ENCODE assay signal across 9 mouse cellular contexts in the genomic region with DNA sequence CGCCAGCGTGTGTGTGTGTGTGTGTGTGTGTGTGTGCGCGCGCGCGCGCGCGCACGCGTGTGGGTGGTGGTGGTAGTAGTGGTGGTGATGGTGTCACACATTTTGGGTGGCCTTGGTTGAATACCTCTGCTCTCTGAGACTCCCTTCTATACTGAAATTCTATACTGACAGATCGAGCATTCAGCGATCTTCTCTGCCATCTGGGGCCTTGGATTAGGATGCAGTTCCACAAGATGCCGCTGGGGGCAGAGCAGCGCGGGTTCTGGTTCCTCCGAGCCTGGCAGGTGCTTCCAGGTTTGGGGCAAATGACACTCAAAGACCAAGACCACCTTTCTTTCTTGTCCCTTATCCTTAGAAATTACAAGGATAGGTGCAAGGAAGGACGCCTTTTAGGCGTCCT. TPM values are rescaled to one million over a fixed set of nuclear protein-coding genes. Genes with fewer than 3 reads are reported as not detected.
DNase-seq lines count a peak whose midpoint lies in the region; ATAC-seq lines count a peak whose summit lies in the region.
"Had no signal": no experiment of that assay in that cellular context is flagged by ENCODE, and none has a peak within 500 bp of the region (broad histone marks: within the 10 kb centered on the region; RNA-seq: fewer than 3 reads in every experiment).

No protein-coding gene starts in this region.

- H3K27ac ChIP-seq in hindbrain, embryonic 13.5 days = peak overlapping the region; percentile 80

- H3K4me1 ChIP-seq in hindbrain, embryonic 13.5 days (replicated peaks) = peaks cover 60% of the 10 kb centered on the region

- H3K4me3 ChIP-seq in hindbrain, embryonic 13.5 days = peak overlapping the region; percentile 27

- H3K9ac ChIP-seq in hindbrain, embryonic 13.5 days = peak overlapping the region; percentile 55

- DNase-seq in Muller cell, postnatal 12 days (ENCODE audit: inconsistent ontology term) = peak; percentile 49
- DNase-seq in cerebellum, adult 9-10 months = peak; percentile 68
- peak; percentile 25 to 92 for DNase-seq in frontal cortex, adult 2 months (ENCODE audit: extremely low spot score in 1 of 2, low spot score in 1 of 2)
- peak; percentile 76 to 80 for DNase-seq in layer of hippocampus, postnatal 14 days (ENCODE audit: low spot score in 2 of 2)
- peak; percentile 81 for DNase-seq in lung, postnatal 14 days
- DNase-seq in retina, postnatal 1 day = peak; percentile 86
- peak; percentile 87 for DNase-seq in thymus, postnatal 4 days

- 1% methylated on average over 20 of the region's 20 CpGs for whole genome bisulfite sequencing in hindbrain, embryonic 13.5 days

- peak; percentile 18; the same call in 1 of the 2 replicates for ATAC-seq in hindbrain, embryonic 13.5 days (ENCODE audit: low FRiP score)

- no peaks in the 10 kb centered on the region for H3K36me3 ChIP-seq in hindbrain, embryonic 13.5 days

- peak overlapping the region; percentile 53 for H3K4me2 ChIP-seq in hindbrain, embryonic 13.5 days

- H3K9me3 ChIP-seq in hindbrain, embryonic 13.5 days = no peaks in the 10 kb centered on the region

- peaks cover 40% of the 10 kb centered on the region for H3K27me3 ChIP-seq in hindbrain, embryonic 13.5 days

RNA-seq across cellular contexts. Expression of a gene that starts 43.6 kb away (rescaled TPM):
- polyA plus RNA-seq in frontal cortex, adult 2 months (2012; rRNA removed) = 1.2 and 1.8 TPM in 2 replicates
- polyA plus RNA-seq in hindbrain, embryonic 13.5 days (2015; fragmentation: Nextera tagmentation; extraction: Ambion mirVana) = 0.72 and 0.86 TPM in 2 replicates
- under 1 TPM in 1 of 2 experiments, not detected in 1; 0.45 TPM for total RNA-seq in layer of hippocampus, postnatal 14 days (2021)

RNA-seq across cellular contexts. Expression of a gene that starts 53.8 kb away (rescaled TPM):
- polyA plus RNA-seq in frontal cortex, adult 2 months (2012; rRNA removed) = not detected in 2 replicates
- polyA plus RNA-seq in hindbrain, embryonic 13.5 days (2015; fragmentation: Nextera tagmentation; extraction: Ambion mirVana) = not detected in 2 replicates
- total RNA-seq in layer of hippocampus, postnatal 14 days (2021) = not detected
- total RNA-seq: left cerebral cortex, adult 8-10 months had no signal

RNA-seq across cellular contexts. Expression of a gene that starts 54.3 kb away (rescaled TPM):
- polyA plus RNA-seq in frontal cortex, adult 2 months (2012; rRNA removed) = 157 and 175 TPM in 2 replicates
- 6.6 and 8.1 TPM in 2 replicates for polyA plus RNA-seq in hindbrain, embryonic 13.5 days (2015; fragmentation: Nextera tagmentation; extraction: Ambion mirVana)
- 10 to 100 TPM; 76.0 to 76.9 TPM for total RNA-seq in layer of hippocampus, postnatal 14 days (2021)

Comparison
In these comparisons a context has a peak if more than half of its experiments do, and no peak if none do; other contexts are left out.
1. Peak in every context shown above with its lines: DNase-seq, ATAC-seq, H3K4me3 ChIP-seq and H3K27ac ChIP-seq.
2. RNA of a gene that starts 54.3 kb away (polyA plus RNA-seq): 157 to 175 TPM in frontal cortex, adult 2 months; 6.6 to 8.1 TPM in hindbrain, embryonic 13.5 days; every median in the first group is over 10 times any median in the second.